Comparison of ENCODE assay signal across 23 mouse cellular contexts in genomic region chr10:25032625-25033024, GRCm38 (mm10).
"Had no signal": no experiment of that assay in that cellular context is flagged by ENCODE, and none has a peak within 500 bp of the region (broad histone marks: within the 10 kb centered on the region; RNA-seq: fewer than 3 reads in every experiment).

No protein-coding gene starts in this region.

- H3K4me2 ChIP-seq: heart, embryonic 11.5 days; heart, embryonic 13.5 days; heart, embryonic 15.5 days; hindbrain, embryonic 13.5 days; hindbrain, embryonic 15.5 days; limb, embryonic 13.5 days; limb, embryonic 15.5 days; liver, embryonic 12.5 days had no signal

- H3K9ac ChIP-seq: heart, embryonic 13.5 days; heart, embryonic 15.5 days; hindbrain, embryonic 13.5 days; hindbrain, embryonic 15.5 days; limb, embryonic 13.5 days; limb, embryonic 15.5 days; liver, embryonic 12.5 days; liver, embryonic 14.5 days had no signal

- DNase-seq: gastrocnemius, postnatal 14 days; gastrocnemius, postnatal 36 days; heart, adult 2 months; heart, postnatal 14 days; heart, postnatal 36 days; kidney, adult 11 months; kidney, adult 2 months; kidney, adult 9 months; kidney, postnatal 36 days; layer of hippocampus, adult 9-11 months; layer of hippocampus, postnatal 36 days; left cerebral cortex, postnatal 4 days had no signal

- H3K36me3 ChIP-seq: heart, embryonic 13.5 days; heart, embryonic 15.5 days; hindbrain, embryonic 13.5 days; hindbrain, embryonic 15.5 days; limb, embryonic 13.5 days; limb, embryonic 15.5 days; liver, embryonic 12.5 days had no signal

- H3K4me3 ChIP-seq: heart, adult 2 months; heart, embryonic 13.5 days; heart, embryonic 15.5 days; hindbrain, embryonic 13.5 days; hindbrain, embryonic 15.5 days; limb, embryonic 13.5 days; limb, embryonic 15.5 days; liver, embryonic 12.5 days had no signal

- H3K27ac ChIP-seq: heart, adult 2 months; heart, embryonic 13.5 days; heart, embryonic 15.5 days; hindbrain, embryonic 13.5 days; hindbrain, embryonic 15.5 days; hindbrain, postnatal 0 days; limb, embryonic 13.5 days; limb, embryonic 15.5 days; liver, embryonic 12.5 days; liver, embryonic 14.5 days had no signal

- H3K27me3 ChIP-seq: heart, embryonic 13.5 days; heart, embryonic 15.5 days; hindbrain, embryonic 13.5 days; hindbrain, embryonic 15.5 days; limb, embryonic 13.5 days; limb, embryonic 15.5 days; liver, embryonic 12.5 days had no signal

- H3K9me3 ChIP-seq: heart, embryonic 15.5 days; hindbrain, embryonic 13.5 days; hindbrain, embryonic 15.5 days; limb, embryonic 15.5 days; liver, embryonic 12.5 days had no signal

- H3K4me1 ChIP-seq: heart, embryonic 13.5 days; heart, embryonic 15.5 days; hindbrain, embryonic 15.5 days; limb, embryonic 15.5 days; liver, embryonic 12.5 days had no signal

- ATAC-seq: hindbrain, postnatal 0 days; intestine, embryonic 16.5 days; liver, embryonic 12.5 days had no signal
